Comparison of ENCODE assay signal across 21 mouse cellular contexts in genomic region chr15:41223801-41224200, GRCm38 (mm10).
DNase-seq lines count a peak whose midpoint lies in the region.
"Had no signal": no experiment of that assay in that cellular context is flagged by ENCODE, and none has a peak within 500 bp of the region (broad histone marks: within the 10 kb centered on the region; RNA-seq: fewer than 3 reads in every experiment).

No protein-coding gene starts in this region.

- no peaks in the 10 kb centered on the region for H3K9me3 ChIP-seq in embryonic facial prominence, embryonic 10.5 days
- H3K9me3 ChIP-seq: G1E had no signal

- no peak overlapping the region for H3K27ac ChIP-seq in embryonic facial prominence, embryonic 10.5 days (replicated peaks)

- no peaks in the 10 kb centered on the region for H3K36me3 ChIP-seq in embryonic facial prominence, embryonic 10.5 days (replicated peaks)
- H3K36me3 ChIP-seq: G1E had no signal

- intact Hi-C loops in heart, postnatal 10 days (cut with DNase I), result no loop called here
- intact Hi-C loops in left cerebral cortex, postnatal 25 days (cut with DNase I), result no loop called here

- no peaks in the 10 kb centered on the region for H3K4me1 ChIP-seq in embryonic facial prominence, embryonic 10.5 days

- no peaks in the 10 kb centered on the region for H3K27me3 ChIP-seq in embryonic facial prominence, embryonic 10.5 days (replicated peaks; ENCODE audit: low read depth, poor library complexity, severe bottlenecking)
- H3K27me3 ChIP-seq: CH12.LX had no signal

- WGBS in embryonic facial prominence, embryonic 10.5 days, result 79% methylated on average over 1 of the region's 1 CpGs

- no peak overlapping the region for H3K4me3 ChIP-seq in embryonic facial prominence, embryonic 10.5 days

- DNase-seq in ES-CJ7 (ENCODE audit: low read depth, low spot score) (peak; percentile 52), R1 (ENCODE audit: low read depth, low spot score) (peak; percentile 86), ZHBTc4 (ENCODE audit: low read depth, low spot score) (peak; percentile 61)
- no peak for DNase-seq in heart, postnatal 10 days
- DNase-seq in embryonic facial prominence, embryonic 10.5 days (ENCODE audit: low spot score), result no peak
- DNase-seq in left cerebral cortex, postnatal 25 days (ENCODE audit: low spot score in 2 of 2), result no peak
- DNase-seq: adrenal gland, adult 2 months; adrenal gland, adult 8-10 months; adrenal gland, postnatal 10 days; adrenal gland, postnatal 14 days; adrenal gland, postnatal 25 days; adrenal gland, postnatal 36 days; B cell, adult 2 months; cerebellum, adult 11 months; cerebellum, adult 11-12 months; cerebellum, adult 18-20 months; cerebellum, adult 2 months; cerebellum, adult 8-10 months; cerebellum, adult 9-10 months had no signal

Comparison
In these comparisons a context has a peak if more than half of its experiments do, and no peak if none do; other contexts are left out.
1. DNase-seq: peak in ES-CJ7 (single experiment), R1 (single experiment) and ZHBTc4 (single experiment); none in heart, postnatal 10 days (0 of 2), embryonic facial prominence, embryonic 10.5 days (single experiment) and left cerebral cortex, postnatal 25 days (0 of 2).